Mouse (Mus musculus): ENCODE measurements around the gene Lsm11. TPM values are rescaled to one million over a fixed set of nuclear protein-coding genes. Genes with fewer than 3 reads are reported as not detected.

Lsm11 gene
- polyA plus RNA-seq, 1 experiment, result not detected

DNA sequence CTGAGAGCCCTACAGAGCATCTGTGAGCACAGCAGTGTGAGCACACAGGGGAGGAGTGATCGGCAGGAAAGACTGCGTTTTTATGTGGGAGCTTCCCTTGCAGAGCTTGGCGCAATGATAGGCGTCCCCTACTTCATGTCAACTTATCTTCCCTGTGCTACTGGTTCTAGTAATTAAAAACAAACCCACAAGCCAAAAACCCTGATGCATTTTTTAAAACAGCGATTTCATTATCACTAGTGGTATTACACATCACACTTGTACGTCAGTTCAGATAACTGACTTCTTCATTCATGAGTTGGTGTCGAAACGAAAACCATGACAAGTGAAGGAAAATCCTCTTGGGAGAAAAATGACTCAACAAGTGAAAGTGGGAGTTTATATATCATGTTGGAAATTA, 5.8 kb downstream of the Lsm11 start:
- Histone ChIP-seq H3K4me1 (ENCODE audit: control insufficient read depth, insufficient read depth, low read length) (peaks cover 7% of the 10 kb centered on the region; the same call in 1 of the 2 replicates), H3K27ac (ENCODE audit: insufficient read depth, low read depth, low read length) (no peak overlapping the region), H3K4me3 (ENCODE audit: insufficient read depth, low read depth, low read length) (no peak overlapping the region)
- TF ChIP-seq POLR2A (IDR thresholded peaks at IDR 0.05; ENCODE audit: insufficient read depth, low read depth, low read length) (no peak), CTCF (IDR thresholded peaks at IDR 0.05; ENCODE audit: insufficient read depth, low read depth, low read length) (no peak)
- 94% methylated on average over 8 of the region's 8 CpGs for WGBS

DNA sequence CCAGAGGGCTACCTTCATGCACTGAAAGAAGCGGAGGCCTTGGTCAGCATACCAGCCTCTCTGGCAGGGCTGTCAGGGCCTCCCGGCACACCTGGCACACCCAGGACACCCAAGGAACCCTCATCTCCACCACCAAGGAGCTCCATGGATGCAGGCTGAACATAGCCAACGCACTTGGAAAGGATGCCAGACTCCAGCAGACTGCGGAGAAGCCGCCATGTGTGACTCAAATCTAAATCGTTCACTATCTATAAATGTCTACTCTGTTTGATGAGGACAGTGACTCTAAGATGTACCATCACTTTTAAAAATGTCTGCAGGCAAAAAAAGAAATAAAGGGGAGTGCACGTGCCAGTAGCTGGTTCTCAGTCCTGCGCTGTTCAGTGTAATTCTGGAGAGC, 7.3 kb downstream of the Lsm11 start:
- Histone ChIP-seq H3K27ac (ENCODE audit: insufficient read depth, low read depth, low read length) (no peak overlapping the region), H3K4me1 (ENCODE audit: control insufficient read depth, insufficient read depth, low read length) (no peaks in the 10 kb centered on the region), H3K4me3 (ENCODE audit: insufficient read depth, low read depth, low read length) (no peak overlapping the region)
- TF ChIP-seq POLR2A (IDR thresholded peaks at IDR 0.05; ENCODE audit: insufficient read depth, low read depth, low read length) (no peak), CTCF (IDR thresholded peaks at IDR 0.05; ENCODE audit: insufficient read depth, low read depth, low read length) (no peak)
- 97% methylated on average over 8 of the region's 8 CpGs for WGBS

DNA sequence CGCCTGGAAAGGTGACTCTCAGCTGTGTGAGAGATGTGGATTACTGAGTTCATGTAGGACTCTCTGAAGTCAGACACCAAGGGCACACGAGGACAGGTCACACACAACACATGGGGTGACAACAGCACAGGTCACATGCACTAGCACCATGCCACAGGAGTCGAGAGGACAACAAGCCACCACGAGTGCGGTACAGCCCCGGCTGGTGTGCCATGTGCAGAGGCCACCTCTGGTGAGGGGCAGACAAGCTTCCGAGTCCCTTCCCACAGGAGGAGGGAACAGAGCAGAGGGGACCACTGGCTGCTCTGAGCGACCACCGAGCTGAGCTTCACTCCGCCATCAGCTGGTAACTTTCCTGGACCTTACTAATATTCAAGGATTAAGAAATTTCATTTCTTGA, 12.0 kb downstream of the Lsm11 start:
- TF ChIP-seq CTCF (IDR thresholded peaks at IDR 0.05; ENCODE audit: insufficient read depth, low read depth, low read length) (no peak), POLR2A (IDR thresholded peaks at IDR 0.05; ENCODE audit: insufficient read depth, low read depth, low read length) (no peak)
- H3K4me3 ChIP-seq (ENCODE audit: insufficient read depth, low read depth, low read length), result no peak overlapping the region
- H3K4me1 ChIP-seq (ENCODE audit: control insufficient read depth, insufficient read depth, low read length), result no peaks in the 10 kb centered on the region
- 95% methylated on average over 10 of the region's 10 CpGs for WGBS
- no peak overlapping the region for H3K27ac ChIP-seq (ENCODE audit: insufficient read depth, low read depth, low read length)

DNA sequence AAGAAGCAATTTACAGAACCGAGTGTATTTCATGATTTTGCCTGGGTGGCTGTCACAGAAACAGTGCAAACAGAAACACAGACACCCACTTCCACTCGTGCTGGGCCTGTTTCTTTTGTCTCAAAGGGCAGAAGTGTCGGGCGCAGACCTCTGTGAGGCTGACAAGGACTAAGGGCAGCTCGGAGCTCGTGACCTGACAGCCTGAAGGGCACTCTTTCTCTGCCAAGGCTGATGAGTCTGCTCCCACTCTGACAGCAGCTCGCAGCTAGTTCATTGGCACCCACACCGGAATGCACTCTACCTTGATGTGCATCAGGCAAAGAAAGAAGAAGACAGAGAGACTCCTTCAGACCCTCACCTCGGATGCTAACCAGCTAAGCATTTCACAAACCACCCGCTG, 15.2 kb downstream of the Lsm11 start:
- WGBS, result 85% methylated on average over 10 of the region's 10 CpGs
- TF ChIP-seq CTCF (IDR thresholded peaks at IDR 0.05; ENCODE audit: insufficient read depth, low read depth, low read length) (no peak), POLR2A (IDR thresholded peaks at IDR 0.05; ENCODE audit: insufficient read depth, low read depth, low read length) (no peak)
- Histone ChIP-seq H3K4me3 (ENCODE audit: insufficient read depth, low read depth, low read length) (no peak overlapping the region), H3K27ac (ENCODE audit: insufficient read depth, low read depth, low read length) (no peak overlapping the region), H3K4me1 (ENCODE audit: control insufficient read depth, insufficient read depth, low read length) (no peaks in the 10 kb centered on the region)

DNA sequence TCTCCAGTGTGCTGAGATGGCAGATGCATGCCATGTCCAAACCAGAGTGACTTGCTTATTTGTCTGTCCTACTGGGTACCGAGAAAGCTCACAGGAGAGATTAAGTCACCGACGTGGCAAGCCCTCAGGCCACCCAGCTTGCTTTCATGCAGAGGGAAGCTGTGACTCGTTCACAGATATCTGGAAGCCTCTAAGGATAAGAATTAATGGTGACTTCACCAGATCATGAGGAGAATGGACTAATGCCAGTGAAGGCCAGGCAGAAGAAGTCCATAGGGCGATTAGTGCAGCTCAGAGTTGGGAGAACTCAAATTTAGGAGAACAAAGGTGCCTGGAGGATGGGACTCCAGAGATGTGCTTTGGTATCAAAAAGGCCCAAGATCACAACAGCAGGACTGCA, 17.3 kb downstream of the Lsm11 start:
- Histone ChIP-seq H3K4me1 (ENCODE audit: control insufficient read depth, insufficient read depth, low read length) (no peaks in the 10 kb centered on the region), H3K4me3 (ENCODE audit: insufficient read depth, low read depth, low read length) (no peak overlapping the region), H3K27ac (ENCODE audit: insufficient read depth, low read depth, low read length) (no peak overlapping the region)
- TF ChIP-seq POLR2A (IDR thresholded peaks at IDR 0.05; ENCODE audit: insufficient read depth, low read depth, low read length) (no peak), CTCF (IDR thresholded peaks at IDR 0.05; ENCODE audit: insufficient read depth, low read depth, low read length) (no peak)
- WGBS, result 65% methylated on average over 5 of the region's 5 CpGs

DNA sequence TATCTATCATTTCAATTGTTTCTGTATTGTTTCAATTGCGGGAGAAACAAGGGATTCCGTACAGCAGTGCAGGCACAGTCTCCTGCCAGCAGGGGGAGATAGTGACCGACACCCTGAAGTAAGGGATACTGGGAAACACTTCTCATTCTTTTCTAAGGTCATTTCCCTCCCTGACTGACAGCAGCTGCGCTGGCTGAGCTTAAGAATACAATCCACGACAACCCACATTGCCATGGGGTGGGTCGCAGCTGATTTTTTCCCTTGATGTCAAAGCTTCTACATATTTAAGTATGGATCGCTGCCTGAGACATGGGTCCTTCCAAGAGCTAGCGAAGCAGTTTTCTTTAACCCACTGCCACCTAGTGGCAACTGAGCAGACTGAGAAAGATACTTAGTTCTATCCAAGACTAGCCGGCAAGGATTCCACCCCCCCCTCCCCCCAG, 18.1 kb downstream of the Lsm11 start:
- no peaks in the 10 kb centered on the region for H3K4me1 ChIP-seq (ENCODE audit: control insufficient read depth, insufficient read depth, low read length)
- no peak overlapping the region for H3K27ac ChIP-seq (ENCODE audit: insufficient read depth, low read depth, low read length)
- under 1% methylated on average over 9 of the region's 9 CpGs for WGBS
- TF ChIP-seq POLR2A (IDR thresholded peaks at IDR 0.05; ENCODE audit: insufficient read depth, low read depth, low read length), result no peak
- TF ChIP-seq CTCF (IDR thresholded peaks at IDR 0.05; ENCODE audit: insufficient read depth, low read depth, low read length), result peak; percentile 86
- H3K4me3 ChIP-seq (ENCODE audit: insufficient read depth, low read depth, low read length), result peak overlapping the region; percentile 52

DNA sequence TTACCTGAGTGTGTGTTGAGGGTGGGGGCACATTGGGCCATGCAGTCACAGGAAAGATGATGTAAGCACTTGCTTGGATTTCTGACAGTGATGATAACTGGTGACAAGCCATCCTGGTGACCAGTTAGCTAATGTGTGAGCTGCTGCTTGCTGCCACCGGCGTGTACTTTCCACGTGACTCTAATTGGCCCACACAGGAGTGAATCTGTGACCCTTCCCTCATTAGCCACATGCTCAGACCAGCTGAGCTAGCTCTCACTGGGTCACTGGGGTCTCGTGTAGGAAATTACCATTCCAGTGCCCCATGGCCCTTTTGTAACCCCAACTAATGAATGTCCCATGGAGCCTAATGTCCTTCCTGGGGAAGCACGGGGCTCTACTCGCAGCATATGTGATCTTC, 19.3 kb downstream of the Lsm11 start:
- 76% methylated on average over 6 of the region's 6 CpGs for WGBS
- H3K4me3 ChIP-seq (ENCODE audit: insufficient read depth, low read depth, low read length), result no peak overlapping the region

DNA sequence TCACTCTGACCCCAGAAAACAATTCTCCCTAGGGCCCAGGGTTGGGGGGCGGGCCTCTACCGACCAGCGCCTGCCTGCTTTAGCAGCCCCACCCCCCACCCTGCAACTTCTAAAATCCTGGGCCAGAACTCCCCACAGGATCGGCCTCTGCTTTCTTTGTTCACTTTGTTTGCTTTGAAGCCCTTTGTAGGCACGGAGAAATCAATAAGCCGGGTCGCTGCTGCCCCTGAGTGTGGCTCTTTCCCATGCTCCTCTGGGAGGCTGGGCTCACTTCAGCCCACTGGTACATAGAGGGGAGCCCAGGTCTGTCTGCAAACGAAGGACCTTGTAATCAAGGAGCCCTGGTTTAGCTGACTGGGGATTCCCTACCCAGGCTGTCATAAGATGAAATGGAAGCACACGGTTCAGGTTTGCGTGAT, 23.2 kb downstream of the Lsm11 start:
- Histone ChIP-seq H3K4me1 (ENCODE audit: control insufficient read depth, insufficient read depth, low read length) (no peaks in the 10 kb centered on the region), H3K4me3 (ENCODE audit: insufficient read depth, low read depth, low read length) (no peak overlapping the region), H3K27ac (ENCODE audit: insufficient read depth, low read depth, low read length) (no peak overlapping the region)
- WGBS, result 39% methylated on average over 10 of the region's 10 CpGs
- TF ChIP-seq POLR2A (IDR thresholded peaks at IDR 0.05; ENCODE audit: insufficient read depth, low read depth, low read length) (no peak), CTCF (IDR thresholded peaks at IDR 0.05; ENCODE audit: insufficient read depth, low read depth, low read length) (no peak)

More for the DNA sequence above, 19.3 kb downstream of the Lsm11 start:
- no peaks in the 10 kb centered on the region for H3K4me1 ChIP-seq (ENCODE audit: control insufficient read depth, insufficient read depth, low read length)
- no peak overlapping the region for H3K27ac ChIP-seq (ENCODE audit: insufficient read depth, low read depth, low read length)
- TF ChIP-seq POLR2A (IDR thresholded peaks at IDR 0.05; ENCODE audit: insufficient read depth, low read depth, low read length) (no peak), CTCF (IDR thresholded peaks at IDR 0.05; ENCODE audit: insufficient read depth, low read depth, low read length) (no peak)

DNA sequence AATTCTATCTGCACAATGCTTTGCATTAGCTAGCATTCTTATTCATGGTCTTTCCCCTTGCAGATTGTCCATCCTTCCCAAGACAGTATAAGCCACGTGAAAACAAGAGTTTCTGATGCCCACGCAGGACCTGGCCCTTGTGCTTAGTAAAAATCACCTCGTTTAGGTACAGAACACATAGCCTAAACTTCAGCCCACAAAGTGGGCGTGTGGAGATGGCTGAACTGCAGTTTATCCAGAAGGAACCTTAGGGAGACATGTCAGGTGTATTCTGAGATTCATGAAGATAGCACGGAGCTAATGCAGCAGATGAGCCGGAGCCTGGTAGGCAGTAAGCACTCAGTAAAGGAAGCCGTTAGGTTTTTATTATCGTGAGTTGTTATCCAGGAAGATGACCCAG, 23.7 kb downstream of the Lsm11 start:
- H3K4me1 ChIP-seq (ENCODE audit: control insufficient read depth, insufficient read depth, low read length), result no peaks in the 10 kb centered on the region
- H3K4me3 ChIP-seq (ENCODE audit: insufficient read depth, low read depth, low read length), result no peak overlapping the region
- TF ChIP-seq POLR2A (IDR thresholded peaks at IDR 0.05; ENCODE audit: insufficient read depth, low read depth, low read length), result no peak
- no peak for TF ChIP-seq CTCF (IDR thresholded peaks at IDR 0.05; ENCODE audit: insufficient read depth, low read depth, low read length)
- H3K27ac ChIP-seq (ENCODE audit: insufficient read depth, low read depth, low read length), result no peak overlapping the region
- WGBS, result 73% methylated on average over 8 of the region's 8 CpGs

DNA sequence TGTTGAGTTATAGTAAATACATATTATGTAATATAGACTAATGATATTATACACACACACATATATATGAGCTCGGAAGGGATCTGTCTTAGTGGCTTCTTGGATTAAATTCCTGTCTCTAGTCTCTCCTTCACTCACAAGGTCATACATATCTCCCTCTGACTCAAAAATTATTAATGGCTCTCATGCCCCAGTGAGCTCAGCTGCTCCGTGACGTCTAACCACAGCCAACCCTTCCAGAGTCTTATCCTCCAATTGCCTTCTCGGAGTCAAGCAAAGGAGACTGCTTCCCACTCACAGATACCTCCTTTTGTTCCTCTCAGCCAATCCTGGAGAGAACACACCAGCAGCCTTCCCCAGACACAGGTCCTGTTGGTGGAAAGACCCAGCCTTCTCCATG, 25.9 kb downstream of the Lsm11 start:
- Histone ChIP-seq H3K4me1 (ENCODE audit: control insufficient read depth, insufficient read depth, low read length) (no peaks in the 10 kb centered on the region), H3K27ac (ENCODE audit: insufficient read depth, low read depth, low read length) (no peak overlapping the region), H3K4me3 (ENCODE audit: insufficient read depth, low read depth, low read length) (no peak overlapping the region)
- TF ChIP-seq POLR2A (IDR thresholded peaks at IDR 0.05; ENCODE audit: insufficient read depth, low read depth, low read length) (no peak), CTCF (IDR thresholded peaks at IDR 0.05; ENCODE audit: insufficient read depth, low read depth, low read length) (no peak)
- 85% methylated on average over 4 of the region's 4 CpGs for WGBS
